Mouse (Mus musculus) megakaryocyte, embryonic 14.5 days (primary cell): ENCODE results near the gene Pald1.

ENCODE experiments used
- FLI1 ChIP-seq: IDR thresholded peaks from 2 replicates; pipeline ENCODE4 v1.6.1; 2012; ENCODE audit warnings: low read length, inconsistent platforms, mixed read lengths
- GATA1 ChIP-seq: IDR thresholded peaks from 3 replicates; pipeline ENCODE4 v1.6.1; 2012; ENCODE audit warnings: mixed read lengths, low read length, inconsistent platforms, borderline replicate concordance

DNA sequence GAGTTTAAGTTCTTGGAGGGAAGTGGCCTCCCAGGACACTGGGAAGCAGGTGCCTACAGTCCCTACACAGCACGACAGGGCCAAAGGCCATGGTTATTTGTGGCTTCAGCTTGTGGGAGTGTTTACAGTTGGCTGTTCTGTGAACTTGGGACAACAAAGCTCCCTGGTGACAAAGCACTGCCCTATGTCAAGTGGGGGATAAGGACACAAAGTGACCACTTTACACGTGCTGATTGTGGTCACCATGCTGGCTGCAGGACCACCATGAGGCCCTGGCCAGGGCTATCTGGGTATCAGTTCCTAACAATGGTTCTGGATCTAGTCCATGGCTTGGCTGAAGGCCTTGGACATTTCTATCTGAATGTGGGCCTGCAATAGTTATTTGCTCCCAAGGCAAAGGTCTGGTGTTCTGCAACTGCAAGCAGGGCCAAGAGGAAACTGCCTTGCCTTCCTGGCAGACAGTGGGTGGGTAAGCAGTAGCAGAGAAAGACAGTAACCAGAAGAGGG is 43.0 kb upstream of the Pald1 start:
- TF ChIP-seq FLI1, result no peak
- TF ChIP-seq GATA1, result no peak
